Mouse (Mus musculus): ENCODE results near the gene Fundc2. TPM values are rescaled to one million over a fixed set of nuclear protein-coding genes. Genes with fewer than 3 reads are reported as not detected.
A peak's percentile ranks its signal among the peaks of the same experiment; 100 is the strongest.

Gene Fundc2
- total RNA-seq (2021), result 10 to 100 TPM; 34.8 to 42.1 TPM

DNA sequence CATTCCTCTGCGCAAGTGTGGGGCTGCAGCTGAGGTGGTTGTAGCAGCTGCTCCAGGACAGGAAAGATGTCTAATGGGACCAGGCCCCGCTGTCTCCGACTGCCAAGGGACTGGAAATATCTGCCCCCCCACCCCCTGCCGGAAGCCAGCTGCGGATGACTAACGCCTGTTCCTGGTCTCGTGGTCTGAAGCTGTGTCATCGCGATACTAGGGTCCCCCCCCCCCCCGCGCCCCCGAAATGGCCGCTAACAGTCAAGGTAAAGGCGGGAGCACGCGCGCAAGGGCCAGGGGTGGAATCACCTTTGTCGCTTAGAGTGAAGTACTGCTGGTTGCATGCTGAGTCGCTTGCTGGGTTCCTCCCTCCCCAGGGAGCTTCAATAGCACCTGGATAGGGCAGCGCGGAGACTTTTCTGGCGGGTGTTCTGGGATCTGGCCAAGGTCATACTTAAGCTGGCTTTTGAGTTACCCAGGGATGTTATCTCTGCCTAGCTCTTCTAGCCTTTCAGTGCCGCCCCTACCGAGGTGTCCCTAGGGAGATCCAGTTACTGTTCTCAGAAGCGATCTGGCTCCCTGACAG, at the start of gene Fundc2, which contains the start of gene F8:
Fundc2 (plus strand) TSS at position 205 of the 577 bp plus-strand sequence.
F8 (minus strand) TSS at position 421 of the 577 bp plus-strand sequence.
- intact Hi-C loops (cut with DNase I), result no loop called here
- peak; percentile 90 for DNase-seq

DNA sequence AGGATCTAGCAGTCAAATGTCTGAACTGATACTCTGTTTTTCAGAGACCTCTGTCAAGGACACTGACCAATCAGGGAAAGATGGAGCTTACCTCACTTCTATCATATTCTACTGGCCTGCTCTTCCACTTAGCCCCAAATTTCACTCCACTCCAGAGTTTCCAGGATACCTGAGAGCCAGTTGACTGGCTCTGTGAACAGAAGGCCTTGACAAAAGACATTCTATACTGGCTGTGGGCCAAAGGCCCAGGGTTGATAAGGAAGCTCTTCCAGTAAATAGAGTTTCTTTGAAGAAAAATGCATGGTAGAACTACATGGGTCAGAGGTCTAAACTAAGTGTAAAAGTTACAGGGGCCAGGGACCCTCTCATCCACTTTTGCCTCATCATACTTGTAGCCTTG, 12.0 kb upstream of the Fundc2 start:
- DNase-seq, result no peak
- intact Hi-C loops (cut with DNase I), result no loop called here

DNA sequence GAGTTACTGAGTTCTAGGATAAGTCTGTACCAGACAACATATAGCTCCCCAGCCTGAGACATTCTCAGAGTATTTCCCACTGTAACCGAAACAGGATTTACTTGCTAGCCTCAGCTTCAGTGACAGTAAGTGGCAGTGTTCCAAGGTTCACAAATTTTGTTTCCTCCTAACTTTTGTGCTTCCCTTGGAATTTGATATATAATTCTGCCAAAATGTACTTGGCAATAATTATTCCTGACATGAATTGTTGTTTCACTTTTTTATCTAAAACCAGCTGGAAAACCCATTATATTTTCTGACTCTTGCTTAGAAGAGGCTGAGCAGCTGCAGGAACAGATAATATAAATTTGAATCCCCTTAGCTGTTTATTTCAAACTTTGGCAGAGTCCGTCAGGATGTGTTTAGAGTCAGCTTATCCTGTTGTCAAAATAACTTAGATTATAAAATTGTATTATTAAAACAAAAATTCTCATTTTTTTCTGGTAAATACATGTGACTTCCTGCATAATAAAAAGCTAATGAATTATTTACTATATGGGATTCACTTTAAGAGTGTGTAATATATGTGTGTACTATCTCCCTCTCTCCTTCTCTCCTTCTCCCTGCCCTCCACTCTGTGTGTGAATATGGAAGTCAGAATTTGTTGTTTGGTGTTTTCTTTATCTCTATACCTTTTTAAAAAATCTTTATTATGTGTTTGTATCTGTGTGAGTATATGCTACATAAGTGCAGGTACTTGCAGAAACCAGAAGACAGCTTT, 9.4 kb upstream of the Fundc2 start:
- intact Hi-C loops (cut with DNase I), result no loop called here
- no peak for DNase-seq

DNA sequence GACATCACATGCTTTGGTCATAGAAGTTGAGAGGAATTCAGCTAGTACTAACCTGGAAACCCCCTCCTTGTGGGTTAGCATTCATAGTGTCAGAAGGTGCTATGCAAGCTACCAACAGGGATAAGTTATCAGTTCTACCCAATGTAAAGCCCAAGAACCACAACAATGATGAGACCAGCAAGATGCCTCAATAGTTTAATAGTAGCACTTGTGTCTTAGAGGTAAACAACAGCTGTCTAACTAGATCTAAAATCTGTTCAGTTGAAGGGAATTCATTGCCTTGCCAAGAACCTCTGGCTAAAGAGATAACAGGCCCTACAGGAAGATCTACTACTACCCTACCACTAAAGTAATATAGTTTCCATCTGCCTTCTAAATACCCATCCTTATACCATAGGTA, 5.4 kb upstream of the Fundc2 start:
- no peak for DNase-seq
- intact Hi-C loops (cut with DNase I), result no loop called here

DNA sequence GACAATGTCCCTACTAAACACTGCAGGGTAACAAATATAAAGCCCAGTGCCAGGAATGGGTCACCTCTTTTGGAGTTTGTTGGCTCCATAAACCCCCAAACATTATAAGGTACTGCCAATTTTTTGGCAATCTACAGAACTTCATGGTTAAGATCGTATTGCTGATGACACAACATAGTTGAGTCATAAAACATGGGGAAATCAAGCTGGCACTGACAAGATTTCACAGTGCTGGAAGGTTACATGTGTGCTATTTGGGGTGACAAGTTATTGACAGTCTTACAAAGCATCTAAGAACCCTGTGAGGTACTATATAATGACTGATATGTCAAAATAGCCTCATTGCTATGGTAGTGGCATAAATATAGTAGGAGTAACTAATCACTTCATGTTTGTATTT, 1.0 kb upstream of the Fundc2 start:
- no peak for DNase-seq
- intact Hi-C loops (cut with DNase I), result no loop called here

DNA sequence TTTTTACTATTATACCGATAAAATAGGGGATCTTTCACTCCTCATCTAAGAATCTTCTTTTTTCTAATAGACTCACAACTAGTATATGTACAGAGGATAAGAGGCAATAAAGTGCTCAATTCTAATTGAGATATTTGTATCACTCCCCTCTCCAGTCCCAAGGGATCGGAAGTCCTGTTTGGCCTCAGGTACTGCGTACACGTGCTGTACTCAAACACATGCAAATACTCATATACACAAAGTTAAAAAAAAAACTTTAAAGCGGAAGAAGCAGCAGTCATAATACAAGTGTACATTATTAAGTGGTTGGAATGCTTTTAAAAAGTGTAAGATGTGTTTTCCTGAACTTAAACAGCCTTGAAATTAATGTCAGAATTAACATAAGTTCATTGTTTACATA, 500 bp upstream of the Fundc2 start:
- DNase-seq, result no peak
- intact Hi-C loops (cut with DNase I), result no loop called here

DNA sequence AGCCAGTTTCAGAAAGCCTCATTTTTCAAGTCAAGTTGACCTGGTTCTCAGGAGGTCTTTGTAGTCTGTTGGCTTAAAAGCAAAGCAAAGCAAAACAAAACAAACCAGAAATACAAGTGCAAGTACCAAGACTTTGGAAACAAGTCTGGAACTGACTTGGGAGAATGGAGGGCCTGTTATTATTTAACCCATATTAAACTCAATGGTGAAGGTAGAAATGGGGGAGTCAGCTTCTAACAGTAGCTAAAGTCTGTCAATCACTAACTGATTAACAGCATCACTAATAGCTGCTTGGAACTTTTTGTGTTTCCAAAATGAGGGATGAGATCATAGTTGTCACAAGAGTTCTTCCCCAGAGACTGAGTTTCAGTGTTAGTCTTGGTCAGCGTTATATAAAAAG, 17.3 kb downstream of the Fundc2 start:
- intact Hi-C loops (cut with DNase I), result no loop called here
- DNase-seq, result no peak

DNA sequence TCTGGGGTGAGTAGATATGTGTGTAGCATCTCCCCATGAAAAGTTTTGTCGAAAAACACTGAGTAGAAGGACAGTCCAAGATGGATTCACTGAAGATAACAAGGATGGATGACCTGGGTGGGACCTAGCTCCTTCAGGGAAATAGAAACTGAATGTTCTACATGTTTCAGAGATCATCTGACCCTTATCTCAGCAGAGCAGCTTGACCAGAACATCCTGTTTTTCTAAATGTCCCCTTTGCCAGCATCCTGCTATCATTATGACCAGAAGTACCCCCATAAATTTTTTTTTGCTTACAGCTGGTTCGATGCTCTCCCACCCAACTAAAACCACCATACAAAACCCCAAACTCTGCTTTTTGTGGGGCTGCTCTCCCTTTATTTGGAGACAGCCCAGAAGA, 20.5 kb downstream of the Fundc2 start:
- intact Hi-C loops (cut with DNase I), result no loop called here
- DNase-seq, result no peak

DNA sequence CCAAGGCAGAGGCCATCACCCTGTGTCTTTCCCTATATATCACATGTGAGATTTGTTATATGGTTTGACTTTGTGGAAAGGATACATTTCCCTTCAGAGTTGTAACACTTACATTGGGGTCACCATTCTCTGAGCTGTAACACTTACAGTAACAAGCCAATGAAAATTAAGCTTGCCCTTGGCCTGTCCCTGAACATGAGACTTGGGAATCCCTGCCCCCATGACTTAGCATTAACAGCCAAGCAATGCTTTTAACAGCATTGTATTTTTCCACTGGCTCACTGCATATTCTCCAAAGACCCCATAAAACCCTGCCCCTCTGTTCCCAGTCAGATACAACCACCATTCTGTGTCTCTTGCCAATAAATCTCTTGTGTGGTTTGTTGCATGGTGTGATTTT, 21.2 kb downstream of the Fundc2 start:
- DNase-seq, result no peak
- intact Hi-C loops (cut with DNase I), result no loop called here

DNA sequence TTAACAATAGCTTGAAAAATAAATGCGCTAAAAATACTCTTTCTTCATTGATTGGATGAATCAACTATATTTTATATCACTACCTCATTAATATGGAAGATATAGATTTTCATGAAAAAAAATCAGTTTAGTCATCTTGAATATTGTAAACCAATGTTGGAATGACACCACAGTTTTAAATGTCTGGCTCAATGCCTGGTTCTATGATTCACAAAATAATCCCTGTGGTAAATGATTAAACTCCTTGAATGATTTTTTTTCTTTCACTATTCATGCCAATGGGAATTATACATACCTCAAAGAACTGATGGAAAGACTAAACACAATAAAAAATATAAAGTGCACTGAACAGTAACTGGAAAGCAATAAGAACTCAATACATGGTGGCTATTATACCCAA, 27.5 kb downstream of the Fundc2 start:
- intact Hi-C loops (cut with DNase I), result no loop called here
- DNase-seq, result no peak

DNA sequence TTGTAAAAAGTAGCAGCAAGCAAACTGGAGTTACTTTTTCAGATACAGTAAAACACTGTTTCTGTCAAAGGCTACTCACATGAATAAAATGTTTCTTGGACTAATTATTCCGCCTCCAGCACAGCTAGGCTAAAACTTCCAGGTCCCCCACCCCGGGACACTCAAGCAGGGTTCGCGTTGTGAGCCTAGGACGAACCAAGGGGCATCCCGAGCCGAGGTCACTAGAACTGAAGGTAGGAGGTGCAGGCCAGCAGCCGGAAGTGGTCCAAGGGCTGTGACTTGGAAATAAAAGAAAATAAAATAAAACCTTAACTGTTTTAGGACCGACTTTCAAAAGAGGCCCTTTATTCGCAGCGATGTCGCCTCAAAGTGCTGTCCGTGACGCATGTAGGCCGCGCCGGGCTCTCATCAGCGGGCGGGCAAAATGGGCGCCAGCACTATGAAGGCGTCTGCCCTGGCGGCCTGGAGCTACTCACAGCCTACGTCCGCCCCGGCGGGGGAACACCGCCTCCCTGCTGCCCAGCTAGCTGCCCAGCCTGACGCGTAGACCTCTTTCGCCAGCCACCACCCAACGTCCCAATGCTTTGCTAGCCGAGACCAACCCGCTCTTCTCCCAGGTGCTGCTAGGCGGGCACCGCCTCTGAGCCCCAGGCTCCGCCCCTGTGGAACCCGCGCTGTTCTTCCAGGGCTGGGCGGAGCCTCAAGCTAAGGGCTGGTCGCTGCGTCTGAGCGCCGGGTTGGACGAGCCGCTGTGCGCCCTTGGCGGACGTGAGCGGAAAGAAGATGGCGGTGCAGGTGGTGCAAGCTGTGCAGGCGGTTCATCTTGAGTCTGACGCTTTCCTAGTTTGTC, 34.0 kb downstream of the Fundc2 start, which contains the start of the genes Cmc4, Mtcp1 and Brcc3:
Cmc4 (minus strand) TSS at position 649 of the 850 bp plus-strand sequence.
Mtcp1 (minus strand) TSS at position 653 of the 850 bp plus-strand sequence.
Brcc3 (plus strand) TSS at position 693 of the 850 bp plus-strand sequence.
- intact Hi-C loops (cut with DNase I), result no loop called here
- DNase-seq, result peak; percentile 86

Other genes with a start within 250 kb of the Fundc2 start
- gene Smim9, start 218.6 kb upstream of the Fundc2 start, total RNA-seq (2021), result not detected
- 1 to 10 TPM; 1.1 TPM for gene F8, start 216 bp downstream of the Fundc2 start, total RNA-seq (2021)
- 10 to 100 TPM; 12.1 to 15.3 TPM for gene Cmc4, start 34.2 kb downstream of the Fundc2 start, total RNA-seq (2021)
- gene Mtcp1, start 34.2 kb downstream of the Fundc2 start, total RNA-seq (2021), result 1 to 10 TPM; 9.2 to 9.3 TPM
- gene Brcc3, start 34.2 kb downstream of the Fundc2 start, total RNA-seq (2021), result 10 to 100 TPM; 30.1 to 32.7 TPM
- 10 to 100 TPM; 91.5 to 93.0 TPM for gene Vbp1, start 131.9 kb downstream of the Fundc2 start, total RNA-seq (2021)
- gene Rab39b, start 195.8 kb downstream of the Fundc2 start, total RNA-seq (2021), result 10 to 100 TPM; 28.0 to 28.2 TPM

Measured in left cerebral cortex, postnatal 4 days (tissue).